Mouse (Mus musculus) retina, adult 2 months (tissue): ENCODE measurements around the gene Hoxd8.

Experiments
- DNase-seq: peaks from one replicate; pipeline ENCODE4 v3.0.0-alpha.2; 2012; ENCODE audit warnings: low read depth, low spot score

Gene Hoxd8

GRCm38 (mm10) chr2:74685059-74685603, 19.3 kb upstream of the Hoxd8 start:
- DNase-seq, result no peak

GRCm38 (mm10) chr2:74686301-74686987, 18.0 kb upstream of the Hoxd8 start:
- DNase-seq, result no peak

- DNase-seq, result no peak
Measured at GRCm38 (mm10) chr2:74686988-74687697, 17.3 kb upstream of the Hoxd8 start.

- no peak for DNase-seq
Measured at GRCm38 (mm10) chr2:74687698-74688555, 16.5 kb upstream of the Hoxd8 start.

GRCm38 (mm10) chr2:74688795-74689573, 15.4 kb upstream of the Hoxd8 start:
- no peak for DNase-seq

GRCm38 (mm10) chr2:74689574-74690337, 14.7 kb upstream of the Hoxd8 start:
- DNase-seq, result no peak

GRCm38 (mm10) chr2:74690338-74690716, 14.1 kb upstream of the Hoxd8 start:
- no peak for DNase-seq

- no peak for DNase-seq
Measured at GRCm38 (mm10) chr2:74691022-74691951, 13.1 kb upstream of the Hoxd8 start, which contains the start of gene Hoxd10. Gene Hoxd10 (plus strand): TSS chr2:74691924.

- DNase-seq, result no peak
Measured at GRCm38 (mm10) chr2:74691995-74692807, 12.2 kb upstream of the Hoxd8 start.

- no peak for DNase-seq
Measured at GRCm38 (mm10) chr2:74692808-74693431, 11.5 kb upstream of the Hoxd8 start.

GRCm38 (mm10) chr2:74693432-74693827, 11.0 kb upstream of the Hoxd8 start:
- no peak for DNase-seq

- DNase-seq, result no peak
Measured at GRCm38 (mm10) chr2:74694066-74694465, 10.3 kb upstream of the Hoxd8 start.

GRCm38 (mm10) chr2:74695383-74695782, 9.0 kb upstream of the Hoxd8 start:
- DNase-seq, result no peak

GRCm38 (mm10) chr2:74695813-74696430, 8.5 kb upstream of the Hoxd8 start:
- DNase-seq, result no peak

GRCm38 (mm10) chr2:74696442-74697335, 7.7 kb upstream of the Hoxd8 start:
- no peak for DNase-seq

GRCm38 (mm10) chr2:74697567-74698121, 6.8 kb upstream of the Hoxd8 start, which contains the start of gene Hoxd9:
Gene Hoxd9 (plus strand): TSS chr2:74697727.
- no peak for DNase-seq
